Comparison of ENCODE assay signal across 30 mouse cellular contexts in genomic region chr6:11720274-11720673, GRCm38 (mm10).
DNase-seq lines count a peak whose midpoint lies in the region; ATAC-seq and TF ChIP-seq lines count a peak whose summit lies in the region.
"Had no signal": no experiment of that assay in that cellular context is flagged by ENCODE, and none has a peak within 500 bp of the region (broad histone marks: within the 10 kb centered on the region; RNA-seq: fewer than 3 reads in every experiment).

No protein-coding gene starts in this region.

- 67% methylated on average over 4 of the region's 4 CpGs for WGBS in hindbrain, embryonic 16.5 days
- WGBS in hindbrain, embryonic 13.5 days = 86% methylated on average over 4 of the region's 4 CpGs
- WGBS in liver, postnatal 0 days (ENCODE audit: insufficient replicate concordance) = 45% methylated on average over 4 of the region's 4 CpGs

- no peak for DNase-seq in liver, postnatal 0 days
- DNase-seq in urinary bladder, postnatal 4 days (ENCODE audit: low spot score in 2 of 2) = no peak
- no peak for DNase-seq in thymus, postnatal 10 days (ENCODE audit: low spot score in 2 of 2)
- no peak for DNase-seq in left cerebral cortex, postnatal 14 days (ENCODE audit: low spot score in 2 of 2)
- DNase-seq: adrenal gland, postnatal 25 days; cerebellum, adult 18-20 months; cerebellum, postnatal 10 days; gastrocnemius, adult 2 months; gastrocnemius, postnatal 36 days; heart, adult 18-20 months; heart, postnatal 4 days; kidney, adult 11 months; kidney, postnatal 14 days; lung, adult 2 months; lung, postnatal 14 days; midbrain, embryonic 14.5 days; right cerebral cortex, adult 18-20 months; spleen, adult 18-20 months; thymus, postnatal 25 days had no signal

- H3K4me3 ChIP-seq in hindbrain, embryonic 16.5 days (ENCODE audit: low read length) = no peak overlapping the region
- no peak overlapping the region for H3K4me3 ChIP-seq in hindbrain, embryonic 13.5 days
- H3K4me3 ChIP-seq in megakaryocyte, embryonic 14.5 days (replicated peaks) = peak overlapping the region; percentile 54
- no peak overlapping the region for H3K4me3 ChIP-seq in liver, postnatal 0 days (ENCODE audit: low read depth, low read length)
- H3K4me3 ChIP-seq: embryonic facial prominence, embryonic 10.5 days; embryonic facial prominence, embryonic 15.5 days; forebrain, embryonic 15.5 days; gastrocnemius, adult 2 months; limb, embryonic 13.5 days had no signal

- H3K27ac ChIP-seq in hindbrain, embryonic 16.5 days (ENCODE audit: low read depth, low read length) = no peak overlapping the region
- H3K27ac ChIP-seq in hindbrain, embryonic 13.5 days = no peak overlapping the region
- no peak overlapping the region for H3K27ac ChIP-seq in liver, postnatal 0 days (ENCODE audit: low read depth)
- H3K27ac ChIP-seq: embryonic facial prominence, embryonic 10.5 days; embryonic facial prominence, embryonic 15.5 days; forebrain, embryonic 15.5 days; gastrocnemius, adult 2 months; hindbrain, embryonic 14.5 days; limb, embryonic 13.5 days had no signal

- no peaks in the 10 kb centered on the region for H3K27me3 ChIP-seq in hindbrain, embryonic 16.5 days (replicated peaks; ENCODE audit: control insufficient read depth, insufficient read depth, low read length)
- no peaks in the 10 kb centered on the region for H3K27me3 ChIP-seq in hindbrain, embryonic 13.5 days
- no peaks in the 10 kb centered on the region for H3K27me3 ChIP-seq in megakaryocyte, embryonic 14.5 days (replicated peaks)
- no peaks in the 10 kb centered on the region for H3K27me3 ChIP-seq in liver, postnatal 0 days (ENCODE audit: insufficient read depth, low read length)
- H3K27me3 ChIP-seq: embryonic facial prominence, embryonic 15.5 days; forebrain, embryonic 15.5 days; limb, embryonic 13.5 days had no signal

- no peak overlapping the region for H3K9ac ChIP-seq in hindbrain, embryonic 16.5 days (ENCODE audit: low read depth, low read length)
- no peak overlapping the region for H3K9ac ChIP-seq in hindbrain, embryonic 13.5 days
- no peak overlapping the region for H3K9ac ChIP-seq in liver, postnatal 0 days (replicated peaks)
- H3K9ac ChIP-seq: embryonic facial prominence, embryonic 15.5 days; forebrain, embryonic 15.5 days; hindbrain, embryonic 14.5 days; limb, embryonic 13.5 days had no signal

- no peaks in the 10 kb centered on the region for H3K9me3 ChIP-seq in hindbrain, embryonic 16.5 days (ENCODE audit: control insufficient read depth, low read length)
- no peaks in the 10 kb centered on the region for H3K9me3 ChIP-seq in hindbrain, embryonic 13.5 days
- no peaks in the 10 kb centered on the region for H3K9me3 ChIP-seq in megakaryocyte, embryonic 14.5 days
- no peaks in the 10 kb centered on the region for H3K9me3 ChIP-seq in liver, postnatal 0 days (ENCODE audit: low read length)
- H3K9me3 ChIP-seq: embryonic facial prominence, embryonic 10.5 days; embryonic facial prominence, embryonic 15.5 days; forebrain, embryonic 15.5 days; limb, embryonic 13.5 days had no signal

- intact Hi-C loops in left cerebral cortex, postnatal 14 days (cut with DNase I) = no loop called here

- no peaks in the 10 kb centered on the region for H3K4me1 ChIP-seq in hindbrain, embryonic 16.5 days (ENCODE audit: control insufficient read depth, insufficient read depth, low read depth, low read length)
- no peaks in the 10 kb centered on the region for H3K4me1 ChIP-seq in hindbrain, embryonic 13.5 days (replicated peaks)
- peaks cover 13% of the 10 kb centered on the region; the same call in 1 of the 2 replicates for H3K4me1 ChIP-seq in megakaryocyte, embryonic 14.5 days
- H3K4me1 ChIP-seq in liver, postnatal 0 days (ENCODE audit: insufficient read depth) = no peaks in the 10 kb centered on the region
- H3K4me1 ChIP-seq: embryonic facial prominence, embryonic 10.5 days; embryonic facial prominence, embryonic 15.5 days; forebrain, embryonic 15.5 days; limb, embryonic 13.5 days had no signal

- no peaks in the 10 kb centered on the region for H3K36me3 ChIP-seq in hindbrain, embryonic 16.5 days (ENCODE audit: control insufficient read depth, insufficient read depth, low read length)
- H3K36me3 ChIP-seq in hindbrain, embryonic 13.5 days = no peaks in the 10 kb centered on the region
- H3K36me3 ChIP-seq in megakaryocyte, embryonic 14.5 days (replicated peaks; ENCODE audit: low read length) = no peaks in the 10 kb centered on the region
- no peaks in the 10 kb centered on the region for H3K36me3 ChIP-seq in liver, postnatal 0 days (replicated peaks; ENCODE audit: insufficient read depth, low read length)
- H3K36me3 ChIP-seq: embryonic facial prominence, embryonic 10.5 days; embryonic facial prominence, embryonic 15.5 days; forebrain, embryonic 15.5 days; limb, embryonic 13.5 days had no signal

- TF ChIP-seq CTCF in liver, postnatal 0 days (IDR thresholded peaks at IDR 0.05; ENCODE audit: low read depth) = no peak

- no peak for TF ChIP-seq EP300 in liver, postnatal 0 days (IDR thresholded peaks at IDR 0.05; ENCODE audit: low read depth)

- H3K4me2 ChIP-seq in hindbrain, embryonic 16.5 days (ENCODE audit: low read length) = no peak overlapping the region
- H3K4me2 ChIP-seq in hindbrain, embryonic 13.5 days = no peak overlapping the region
- peak overlapping the region; percentile 30; the same call in 1 of the 2 replicates for H3K4me2 ChIP-seq in liver, postnatal 0 days (ENCODE audit: low read depth, low read length)
- H3K4me2 ChIP-seq: embryonic facial prominence, embryonic 15.5 days; forebrain, embryonic 15.5 days; heart, embryonic 11.5 days; hindbrain, embryonic 14.5 days; limb, embryonic 13.5 days had no signal

- ATAC-seq in hindbrain, embryonic 16.5 days = 0 out of 2 replicates have a peak, but pooled peaks have one; percentile 42
- ATAC-seq in hindbrain, embryonic 13.5 days (ENCODE audit: low FRiP score) = no peak
- ATAC-seq in megakaryocyte, adult 5-6 weeks (ENCODE audit: poor library complexity, severe bottlenecking) = no peak
- no peak for ATAC-seq in liver, postnatal 0 days
- ATAC-seq: forebrain, embryonic 15.5 days; inflammation-experienced regulatory T-cells, adult 6 months had no signal
